Mouse (Mus musculus): ENCODE data around the gene Cyp21a1. TPM values are rescaled to one million over a fixed set of nuclear protein-coding genes. Genes with fewer than 3 reads are reported as not detected.
"Not testable (repeated sequence)": the region's sequence is repeated elsewhere in the genome, so short reads cannot be mapped to it uniquely, and the experiment has no call there.

The Cyp21a1 gene
- polyA plus RNA-seq, 1 experiment from 2014 or later: not detected

GRCm38 (mm10) chr17:34800781-34801305 lies 3.5 kb downstream of the Cyp21a1 start:
- not testable (repeated sequence) for H3K9ac ChIP-seq; H3K4me1 ChIP-seq; H3K36me3 ChIP-seq; H3K27me3 ChIP-seq (replicated peaks); H3K9me3 ChIP-seq; H3K27ac ChIP-seq; ATAC-seq (ENCODE audit: low FRiP score, low read depth); H3K4me3 ChIP-seq; H3K4me2 ChIP-seq (replicated peaks)
- WGBS: 94% methylated on average over 16 of the region's 16 CpGs

GRCm38 (mm10) chr17:34799531-34799925 lies 4.8 kb downstream of the Cyp21a1 start:
- Histone ChIP-seq H3K4me2 (replicated peaks) (no peak overlapping the region), H3K9me3 (no peaks in the 10 kb centered on the region), H3K27ac (no peak overlapping the region), H3K27me3 (replicated peaks) (no peaks in the 10 kb centered on the region), H3K9ac (no peak overlapping the region), H3K36me3 (no peaks in the 10 kb centered on the region), H3K4me1 (no peaks in the 10 kb centered on the region), H3K4me3 (no peak overlapping the region)
- 93% methylated on average over 4 of the region's 4 CpGs for WGBS
- ATAC-seq (ENCODE audit: low FRiP score, low read depth): no peak

- Histone ChIP-seq H3K27me3 (replicated peaks) (no peaks in the 10 kb centered on the region), H3K27ac (no peak overlapping the region), H3K9me3 (no peaks in the 10 kb centered on the region), H3K9ac (no peak overlapping the region), H3K36me3 (no peaks in the 10 kb centered on the region), H3K4me3 (no peak overlapping the region), H3K4me2 (replicated peaks) (no peak overlapping the region), H3K4me1 (no peaks in the 10 kb centered on the region)
- no peak for ATAC-seq (ENCODE audit: low FRiP score, low read depth)
- WGBS: 93% methylated on average over 15 of the region's 17 CpGs
These were observed 5.4 kb downstream of the Cyp21a1 start for GRCm38 (mm10) chr17:34798866-34799530.

GRCm38 (mm10) chr17:34798071-34798470 lies 6.3 kb downstream of the Cyp21a1 start:
- ATAC-seq (ENCODE audit: low FRiP score, low read depth); H3K27me3 ChIP-seq (replicated peaks); H3K9ac ChIP-seq; H3K9me3 ChIP-seq; H3K4me1 ChIP-seq; H3K27ac ChIP-seq; H3K4me2 ChIP-seq (replicated peaks); H3K4me3 ChIP-seq; H3K36me3 ChIP-seq: not testable (repeated sequence)
- 87% methylated on average over 7 of the region's 7 CpGs for WGBS

GRCm38 (mm10) chr17:34797211-34797995 lies 7.0 kb downstream of the Cyp21a1 start:
- ATAC-seq (ENCODE audit: low FRiP score, low read depth); H3K4me1 ChIP-seq; H3K9me3 ChIP-seq; H3K36me3 ChIP-seq; H3K9ac ChIP-seq; H3K4me3 ChIP-seq; H3K27me3 ChIP-seq (replicated peaks); H3K27ac ChIP-seq; H3K4me2 ChIP-seq (replicated peaks): not testable (repeated sequence)
- 87% methylated on average over 10 of the region's 10 CpGs for WGBS

GRCm38 (mm10) chr17:34796311-34797140 lies 7.8 kb downstream of the Cyp21a1 start:
- H3K9ac ChIP-seq: no peak overlapping the region
- WGBS: 84% methylated on average over 8 of the region's 8 CpGs
- H3K4me2 ChIP-seq (replicated peaks): no peak overlapping the region
- no peak overlapping the region for H3K4me3 ChIP-seq
- no peaks in the 10 kb centered on the region for H3K9me3 ChIP-seq
- H3K4me1 ChIP-seq: no peaks in the 10 kb centered on the region
- no peak overlapping the region for H3K27ac ChIP-seq
- H3K27me3 ChIP-seq (replicated peaks): no peaks in the 10 kb centered on the region
- ATAC-seq (ENCODE audit: low FRiP score, low read depth): no peak
- no peaks in the 10 kb centered on the region for H3K36me3 ChIP-seq

GRCm38 (mm10) chr17:34795633-34796032 lies 8.7 kb downstream of the Cyp21a1 start:
- H3K27me3 ChIP-seq (replicated peaks): no peaks in the 10 kb centered on the region
- 68% methylated on average over 9 of the region's 9 CpGs for WGBS
- ATAC-seq (ENCODE audit: low FRiP score, low read depth): no peak
- no peaks in the 10 kb centered on the region for H3K36me3 ChIP-seq
- no peaks in the 10 kb centered on the region for H3K9me3 ChIP-seq
- H3K9ac ChIP-seq: no peak overlapping the region
- H3K4me3 ChIP-seq: no peak overlapping the region
- no peaks in the 10 kb centered on the region for H3K4me1 ChIP-seq
- no peak overlapping the region for H3K4me2 ChIP-seq (replicated peaks)
- H3K27ac ChIP-seq: no peak overlapping the region

- H3K9ac ChIP-seq: no peak overlapping the region
- H3K9me3 ChIP-seq: no peaks in the 10 kb centered on the region
- no peak overlapping the region for H3K4me3 ChIP-seq
- no peaks in the 10 kb centered on the region for H3K36me3 ChIP-seq
- no peak for ATAC-seq (ENCODE audit: low FRiP score, low read depth)
- 81% methylated on average over 10 of the region's 10 CpGs for WGBS
- no peaks in the 10 kb centered on the region for H3K27me3 ChIP-seq (replicated peaks)
- H3K4me2 ChIP-seq (replicated peaks): no peak overlapping the region
- H3K4me1 ChIP-seq: no peaks in the 10 kb centered on the region
- H3K27ac ChIP-seq: no peak overlapping the region
These were observed 9.3 kb downstream of the Cyp21a1 start for GRCm38 (mm10) chr17:34795016-34795415.

- H3K27ac ChIP-seq: no peak overlapping the region
These were observed 26.6 kb downstream of the Cyp21a1 start for GRCm38 (mm10) chr17:34777680-34778325.

GRCm38 (mm10) chr17:34761471-34761870 lies 42.9 kb downstream of the Cyp21a1 start:
- H3K36me3 ChIP-seq: no peaks in the 10 kb centered on the region
- H3K9me3 ChIP-seq: no peaks in the 10 kb centered on the region
- no peak overlapping the region for H3K4me2 ChIP-seq (replicated peaks)
- ATAC-seq (ENCODE audit: low FRiP score, low read depth): no peak
- no peak overlapping the region for H3K9ac ChIP-seq
- H3K27ac ChIP-seq: no peak overlapping the region
- WGBS: 82% methylated on average over 3 of the region's 3 CpGs
- H3K4me1 ChIP-seq: no peaks in the 10 kb centered on the region
- H3K27me3 ChIP-seq (replicated peaks): no peaks in the 10 kb centered on the region
- H3K4me3 ChIP-seq: no peak overlapping the region

More at GRCm38 (mm10) chr17:34777680-34778325, 26.6 kb downstream of the Cyp21a1 start:
- Histone ChIP-seq H3K9ac (no peak overlapping the region), H3K36me3 (no peaks in the 10 kb centered on the region), H3K4me2 (replicated peaks) (no peak overlapping the region), H3K4me3 (no peak overlapping the region), H3K27me3 (replicated peaks) (no peaks in the 10 kb centered on the region), H3K9me3 (peaks cover 13% of the 10 kb centered on the region), H3K4me1 (no peaks in the 10 kb centered on the region)
- ATAC-seq (ENCODE audit: low FRiP score, low read depth): no peak
- 82% methylated on average over 9 of the region's 9 CpGs for WGBS
